Mouse (Mus musculus): ENCODE results near the gene Nol4l. TPM values are rescaled to one million over a fixed set of nuclear protein-coding genes. Genes with fewer than 3 reads are reported as not detected.

Nol4l gene
- total and polyA plus RNA-seq, 3 experiments, result 3.5 to 4.4 (median 3.9) TPM

GRCm38 (mm10) chr2:153404882-153405281 is 124.9 kb downstream of the Nol4l start:
- no peak overlapping the region for H3K9ac ChIP-seq (ENCODE audit: low read depth, low read length)
- 83% methylated on average over 3 of the region's 3 CpGs for WGBS
- H3K27me3 ChIP-seq (ENCODE audit: control insufficient read depth, insufficient read depth, low read length), result no peaks in the 10 kb centered on the region
- intact Hi-C loops (cut with DNase I), result no loop called here
- H3K36me3 ChIP-seq (ENCODE audit: control insufficient read depth, insufficient read depth, low read length), result no peaks in the 10 kb centered on the region
- DNase-seq, result no peak
- TF ChIP-seq EP300 (IDR thresholded peaks at IDR 0.05; ENCODE audit: insufficient read depth, low read depth, low read length) (no peak), CTCF (IDR thresholded peaks at IDR 0.05) (no peak), POLR2A (IDR thresholded peaks at IDR 0.05; ENCODE audit: insufficient read depth, low read depth, low read length) (no peak)
- H3K4me3 ChIP-seq, result no peak overlapping the region
- no peak overlapping the region for H3K27ac ChIP-seq
- no peaks in the 10 kb centered on the region; the same call in 1 of the 2 replicates for H3K4me1 ChIP-seq (ENCODE audit: control insufficient read depth, insufficient read depth, low read length)
- no peaks in the 10 kb centered on the region for H3K79me2 ChIP-seq (replicated peaks; ENCODE audit: control insufficient read depth, insufficient read depth, low read length)

GRCm38 (mm10) chr2:153404062-153404461 is 125.7 kb downstream of the Nol4l start:
- Histone ChIP-seq H3K27ac (no peak overlapping the region), H3K79me2 (replicated peaks; ENCODE audit: control insufficient read depth, insufficient read depth, low read length) (no peaks in the 10 kb centered on the region), H3K9ac (ENCODE audit: low read depth, low read length) (no peak overlapping the region), H3K4me3 (no peak overlapping the region), H3K4me1 (ENCODE audit: control insufficient read depth, insufficient read depth, low read length) (no peaks in the 10 kb centered on the region; the same call in 1 of the 2 replicates), H3K27me3 (ENCODE audit: control insufficient read depth, insufficient read depth, low read length) (no peaks in the 10 kb centered on the region), H3K36me3 (ENCODE audit: control insufficient read depth, insufficient read depth, low read length) (no peaks in the 10 kb centered on the region; the same call in 1 of the 2 replicates)
- TF ChIP-seq CTCF (IDR thresholded peaks at IDR 0.05) (no peak), POLR2A (IDR thresholded peaks at IDR 0.05; ENCODE audit: insufficient read depth, low read depth, low read length) (no peak), EP300 (IDR thresholded peaks at IDR 0.05; ENCODE audit: insufficient read depth, low read depth, low read length) (no peak)
- 71% methylated on average over 3 of the region's 3 CpGs for WGBS
- DNase-seq, result no peak
- intact Hi-C loops (cut with DNase I), result no loop called here

- intact Hi-C loops (cut with DNase I), result no loop called here
- Histone ChIP-seq H3K27ac (no peak overlapping the region), H3K27me3 (ENCODE audit: control insufficient read depth, insufficient read depth, low read length) (no peaks in the 10 kb centered on the region), H3K4me1 (ENCODE audit: control insufficient read depth, insufficient read depth, low read length) (no peaks in the 10 kb centered on the region), H3K4me3 (no peak overlapping the region), H3K9ac (ENCODE audit: low read depth, low read length) (no peak overlapping the region), H3K79me2 (replicated peaks; ENCODE audit: control insufficient read depth, insufficient read depth, low read length) (no peaks in the 10 kb centered on the region; the same call in 1 of the 2 replicates), H3K36me3 (ENCODE audit: control insufficient read depth, insufficient read depth, low read length) (no peaks in the 10 kb centered on the region; the same call in none of the 2 replicates)
- TF ChIP-seq CTCF (IDR thresholded peaks at IDR 0.05) (no peak), EP300 (IDR thresholded peaks at IDR 0.05; ENCODE audit: insufficient read depth, low read depth, low read length) (no peak), POLR2A (IDR thresholded peaks at IDR 0.05; ENCODE audit: insufficient read depth, low read depth, low read length) (no peak)
- 72% methylated on average over 15 of the region's 15 CpGs for WGBS
- DNase-seq, result peak in 1 of 2 experiments; percentile 15
Measured at GRCm38 (mm10) chr2:153399166-153399565, 130.6 kb downstream of the Nol4l start.

- H3K79me2 ChIP-seq (replicated peaks; ENCODE audit: control insufficient read depth, insufficient read depth, low read length), result no peaks in the 10 kb centered on the region; the same call in 1 of the 2 replicates
- H3K4me1 ChIP-seq (ENCODE audit: control insufficient read depth, insufficient read depth, low read length), result no peaks in the 10 kb centered on the region
- DNase-seq, result no peak
- intact Hi-C loops (cut with DNase I), result no loop called here
- H3K36me3 ChIP-seq (ENCODE audit: control insufficient read depth, insufficient read depth, low read length), result peaks cover under 1% of the 10 kb centered on the region
- WGBS, result 91% methylated on average over 11 of the region's 11 CpGs
- no peak for TF ChIP-seq EP300 (IDR thresholded peaks at IDR 0.05; ENCODE audit: insufficient read depth, low read depth, low read length)
- H3K9ac ChIP-seq (ENCODE audit: low read depth, low read length), result no peak overlapping the region
- H3K4me3 ChIP-seq, result no peak overlapping the region
- no peaks in the 10 kb centered on the region for H3K27me3 ChIP-seq (ENCODE audit: control insufficient read depth, insufficient read depth, low read length)
- no peak overlapping the region for H3K27ac ChIP-seq
Measured at GRCm38 (mm10) chr2:153397790-153398515, 131.8 kb downstream of the Nol4l start.

- Histone ChIP-seq H3K36me3 (ENCODE audit: control insufficient read depth, insufficient read depth, low read length) (peaks cover 7% of the 10 kb centered on the region), H3K9ac (ENCODE audit: low read depth, low read length) (no peak overlapping the region), H3K4me3 (no peak overlapping the region), H3K4me1 (ENCODE audit: control insufficient read depth, insufficient read depth, low read length) (no peaks in the 10 kb centered on the region; the same call in 1 of the 2 replicates), H3K79me2 (replicated peaks; ENCODE audit: control insufficient read depth, insufficient read depth, low read length) (peaks cover 2% of the 10 kb centered on the region; the same call in 1 of the 2 replicates), H3K27ac (no peak overlapping the region), H3K27me3 (ENCODE audit: control insufficient read depth, insufficient read depth, low read length) (no peaks in the 10 kb centered on the region)
- TF ChIP-seq POLR2A (IDR thresholded peaks at IDR 0.05; ENCODE audit: insufficient read depth, low read depth, low read length), result no peak
- no peak for TF ChIP-seq CTCF (IDR thresholded peaks at IDR 0.05)
- no peak for TF ChIP-seq EP300 (IDR thresholded peaks at IDR 0.05; ENCODE audit: insufficient read depth, low read depth, low read length)
- intact Hi-C loops (cut with DNase I), result loop anchor here (5.0 kb wide), 1 partner anchor 41 kb away; no protein-coding TSS in a partner anchor
- 67% methylated on average over 10 of the region's 10 CpGs for WGBS
- DNase-seq, result peak; percentile 44 to 51
Measured at GRCm38 (mm10) chr2:153393045-153393444, 136.7 kb downstream of the Nol4l start.

- H3K27ac ChIP-seq, result no peak overlapping the region
- intact Hi-C loops (cut with DNase I), result loop anchor here (5.0 kb wide), 1 partner anchor 38 kb away; no protein-coding TSS in a partner anchor
- H3K4me3 ChIP-seq, result no peak overlapping the region
- H3K27me3 ChIP-seq (ENCODE audit: control insufficient read depth, insufficient read depth, low read length), result no peaks in the 10 kb centered on the region
- DNase-seq, result no peak
- H3K36me3 ChIP-seq (ENCODE audit: control insufficient read depth, insufficient read depth, low read length), result peaks cover 7% of the 10 kb centered on the region
- WGBS, result 74% methylated on average over 2 of the region's 2 CpGs
- peaks cover 2% of the 10 kb centered on the region for H3K79me2 ChIP-seq (replicated peaks; ENCODE audit: control insufficient read depth, insufficient read depth, low read length)
- H3K9ac ChIP-seq (ENCODE audit: low read depth, low read length), result no peak overlapping the region
- no peak for TF ChIP-seq CTCF (IDR thresholded peaks at IDR 0.05)
- TF ChIP-seq POLR2A (IDR thresholded peaks at IDR 0.05; ENCODE audit: insufficient read depth, low read depth, low read length), result no peak
- TF ChIP-seq EP300 (IDR thresholded peaks at IDR 0.05; ENCODE audit: insufficient read depth, low read depth, low read length), result no peak
- no peaks in the 10 kb centered on the region; the same call in 1 of the 2 replicates for H3K4me1 ChIP-seq (ENCODE audit: control insufficient read depth, insufficient read depth, low read length)
Measured at GRCm38 (mm10) chr2:153389831-153390230, 139.9 kb downstream of the Nol4l start.
